Mouse (Mus musculus): Measurements from ENCODE around the gene Slc7a6. TPM values are rescaled to one million over a fixed set of nuclear protein-coding genes. Genes with fewer than 3 reads are reported as not detected.
A peak's percentile ranks its signal among the peaks of the same experiment; 100 is the strongest.

Gene Slc7a6
- polyA plus RNA-seq, 1 experiment from 2014 or later: 3.2 TPM

DNA sequence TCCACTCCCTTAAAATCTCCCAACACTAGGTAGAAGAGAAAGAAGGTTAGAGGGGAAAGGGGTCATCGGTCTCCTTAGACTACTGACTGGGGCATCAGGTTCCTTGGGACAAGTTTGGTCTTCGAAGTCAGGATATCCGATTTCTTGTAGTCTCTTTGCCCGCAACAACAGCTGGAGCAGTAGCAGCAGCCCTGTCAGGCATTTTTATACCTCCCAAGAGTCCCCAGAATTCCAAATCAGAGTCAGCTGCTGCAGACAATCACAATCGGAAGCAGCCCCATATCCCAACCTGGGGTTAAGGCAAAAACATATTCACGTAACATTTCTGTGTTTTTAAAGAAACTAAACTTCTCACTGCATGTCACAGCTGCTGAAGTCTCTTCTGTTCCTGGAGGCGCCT is 62.9 kb downstream of the Slc7a6 start:
- Histone ChIP-seq H3K4me2 (ENCODE audit: low read depth, low read length) (no peak overlapping the region), H3K9ac (replicated peaks) (no peak overlapping the region), H3K4me1 (ENCODE audit: insufficient read depth) (no peaks in the 10 kb centered on the region), H3K27ac (ENCODE audit: low read depth) (no peak overlapping the region), H3K4me3 (ENCODE audit: low read depth, low read length) (no peak overlapping the region), H3K36me3 (replicated peaks; ENCODE audit: insufficient read depth, low read length) (peaks cover 19% of the 10 kb centered on the region), H3K27me3 (ENCODE audit: insufficient read depth, low read length) (no peaks in the 10 kb centered on the region), H3K9me3 (ENCODE audit: low read length) (no peaks in the 10 kb centered on the region)
- 89% methylated on average over 7 of the region's 7 CpGs for WGBS (ENCODE audit: insufficient replicate concordance)
- ATAC-seq (no peak), DNase-seq (no peak)
- TF ChIP-seq CTCF (IDR thresholded peaks at IDR 0.05; ENCODE audit: low read depth): no peak
- no peak for TF ChIP-seq EP300 (IDR thresholded peaks at IDR 0.05; ENCODE audit: low read depth)

DNA sequence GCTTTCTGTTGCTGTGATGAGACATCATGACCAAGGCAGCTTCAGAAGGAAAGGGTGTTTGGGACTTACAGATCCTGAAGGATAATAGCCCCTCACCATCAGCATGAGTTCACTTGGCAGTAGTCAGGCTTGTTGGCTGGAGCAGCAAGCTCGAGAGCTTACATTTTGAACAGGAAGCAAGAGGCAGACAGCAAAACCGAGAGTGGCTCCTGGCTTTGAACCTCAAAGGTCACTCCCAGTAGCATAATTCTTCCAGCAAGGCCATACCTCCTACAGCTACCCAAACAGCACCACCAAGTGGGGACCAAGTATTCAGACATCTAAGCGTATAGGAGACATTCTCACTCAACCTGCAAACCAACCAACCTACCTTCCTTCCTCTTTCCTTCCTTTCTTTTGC is 64.1 kb downstream of the Slc7a6 start:
- Histone ChIP-seq H3K4me2 (ENCODE audit: low read depth, low read length) (no peak overlapping the region), H3K9ac (replicated peaks) (no peak overlapping the region), H3K4me1 (ENCODE audit: insufficient read depth) (no peaks in the 10 kb centered on the region), H3K4me3 (ENCODE audit: low read depth, low read length) (no peak overlapping the region), H3K27me3 (ENCODE audit: insufficient read depth, low read length) (no peaks in the 10 kb centered on the region), H3K9me3 (ENCODE audit: low read length) (no peaks in the 10 kb centered on the region), H3K36me3 (replicated peaks; ENCODE audit: insufficient read depth, low read length) (peaks cover 23% of the 10 kb centered on the region), H3K27ac (ENCODE audit: low read depth) (no peak overlapping the region)
- TF ChIP-seq EP300 (IDR thresholded peaks at IDR 0.05; ENCODE audit: low read depth) (no peak), CTCF (IDR thresholded peaks at IDR 0.05; ENCODE audit: low read depth) (0 out of 2 replicates have a peak, but pooled peaks have one; percentile 16)
- ATAC-seq: no peak
- DNase-seq: no peak
- 56% methylated on average over 3 of the region's 3 CpGs for WGBS (ENCODE audit: insufficient replicate concordance)

DNA sequence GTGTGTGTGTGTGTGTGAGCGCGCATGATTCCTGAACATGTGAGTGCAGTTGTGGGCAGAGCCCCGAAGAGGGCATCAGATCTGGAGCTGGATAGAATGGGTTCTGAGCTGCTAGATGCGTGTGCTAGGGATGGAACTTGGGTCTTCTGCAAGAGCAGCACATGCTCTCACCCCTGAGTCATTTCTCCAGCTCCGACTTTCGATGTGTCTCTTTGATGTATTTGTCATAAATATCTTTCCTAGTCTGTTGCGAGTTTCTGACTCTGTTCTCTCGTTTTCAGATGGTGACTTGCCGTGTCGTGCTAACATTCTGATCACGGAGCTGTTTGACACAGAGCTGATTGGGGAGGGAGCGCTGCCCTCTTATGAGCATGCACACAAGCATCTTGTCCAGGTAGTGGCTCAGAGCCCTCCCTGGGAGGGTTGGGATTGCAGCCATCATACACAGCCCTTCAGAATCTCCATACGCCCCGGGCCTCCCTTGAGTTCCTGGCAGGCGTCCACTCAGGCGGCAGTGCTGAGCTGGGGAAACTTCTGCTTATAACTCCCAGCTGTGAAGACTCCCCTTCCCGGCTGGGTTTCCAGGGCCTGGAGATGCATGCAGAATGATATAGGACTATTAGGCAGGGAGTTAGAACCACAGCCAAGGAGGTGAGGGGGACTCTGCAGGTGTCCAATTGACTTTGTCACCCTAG is 66.1 kb downstream of the Slc7a6 start:
- Histone ChIP-seq H3K4me1 (ENCODE audit: insufficient read depth) (no peaks in the 10 kb centered on the region), H3K36me3 (replicated peaks; ENCODE audit: insufficient read depth, low read length) (peaks cover 14% of the 10 kb centered on the region), H3K4me2 (ENCODE audit: low read depth, low read length) (no peak overlapping the region), H3K4me3 (ENCODE audit: low read depth, low read length) (no peak overlapping the region), H3K27ac (ENCODE audit: low read depth) (no peak overlapping the region), H3K9me3 (ENCODE audit: low read length) (no peaks in the 10 kb centered on the region), H3K27me3 (ENCODE audit: insufficient read depth, low read length) (no peaks in the 10 kb centered on the region), H3K9ac (replicated peaks) (no peak overlapping the region)
- no peak for ATAC-seq
- WGBS (ENCODE audit: insufficient replicate concordance): 89% methylated on average over 17 of the region's 17 CpGs
- DNase-seq: no peak
- no peak for TF ChIP-seq CTCF (IDR thresholded peaks at IDR 0.05; ENCODE audit: low read depth)

DNA sequence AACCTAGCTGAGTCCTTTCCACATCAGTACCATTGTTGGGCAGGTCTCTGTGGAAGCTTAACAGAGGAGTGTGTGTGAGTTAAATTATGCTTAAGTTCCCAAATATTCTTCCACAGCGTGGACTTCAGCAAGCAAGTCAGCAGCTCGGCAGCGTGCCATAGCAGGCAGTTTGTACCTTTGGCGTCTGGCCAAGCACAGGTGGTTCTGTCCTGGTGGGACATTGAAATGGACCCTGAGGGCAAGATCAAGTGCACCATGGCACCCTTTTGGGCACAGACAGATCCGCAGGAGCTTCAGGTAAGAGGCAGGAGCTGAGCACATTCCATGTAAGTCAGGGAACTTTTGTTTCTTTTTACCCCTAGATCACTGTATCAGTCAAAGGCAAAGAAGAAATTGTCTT is 68.4 kb downstream of the Slc7a6 start:
- Histone ChIP-seq H3K27ac (ENCODE audit: low read depth) (no peak overlapping the region), H3K9me3 (ENCODE audit: low read length) (no peaks in the 10 kb centered on the region), H3K4me2 (ENCODE audit: low read depth, low read length) (no peak overlapping the region), H3K27me3 (ENCODE audit: insufficient read depth, low read length) (no peaks in the 10 kb centered on the region), H3K9ac (replicated peaks) (no peak overlapping the region), H3K36me3 (replicated peaks; ENCODE audit: insufficient read depth, low read length) (peaks cover 26% of the 10 kb centered on the region), H3K4me1 (ENCODE audit: insufficient read depth) (no peaks in the 10 kb centered on the region), H3K4me3 (ENCODE audit: low read depth, low read length) (no peak overlapping the region)
- WGBS (ENCODE audit: insufficient replicate concordance): 86% methylated on average over 5 of the region's 5 CpGs
- DNase-seq (no peak), ATAC-seq (no peak)
- TF ChIP-seq CTCF (IDR thresholded peaks at IDR 0.05; ENCODE audit: low read depth) (no peak), EP300 (IDR thresholded peaks at IDR 0.05; ENCODE audit: low read depth) (no peak)

Other genes starting within 250 kb of the Slc7a6 start
- gene Ctrl, start 235.0 kb upstream of the Slc7a6 start, polyA plus RNA-seq (2015; fragmentation: Nextera tagmentation; extraction: Ambion mirVana): 0.16 and 0.31 TPM in 2 replicates
- gene Psmb10, start 230.4 kb upstream of the Slc7a6 start, polyA plus RNA-seq (2015; fragmentation: Nextera tagmentation; extraction: Ambion mirVana): 57.1 and 62.0 TPM in 2 replicates
- gene Lcat, start 225.5 kb upstream of the Slc7a6 start, polyA plus RNA-seq (2015; fragmentation: Nextera tagmentation; extraction: Ambion mirVana): 322 and 346 TPM in 2 replicates
- gene Slc12a4, start 202.8 kb upstream of the Slc7a6 start, polyA plus RNA-seq (2015; fragmentation: Nextera tagmentation; extraction: Ambion mirVana): 5.1 and 5.2 TPM in 2 replicates
- not detected in 2 replicates for gene Dpep3, start 189.4 kb upstream of the Slc7a6 start, polyA plus RNA-seq (2015; fragmentation: Nextera tagmentation; extraction: Ambion mirVana)
- 8.2 and 9.5 TPM in 2 replicates for gene Dus2, start 177.5 kb upstream of the Slc7a6 start, polyA plus RNA-seq (2015; fragmentation: Nextera tagmentation; extraction: Ambion mirVana)
- gene Dpep2nb, start 162.9 kb upstream of the Slc7a6 start, polyA plus RNA-seq (2015; fragmentation: Nextera tagmentation; extraction: Ambion mirVana): not detected in 2 replicates
- 13.0 and 14.7 TPM in 2 replicates for gene Ddx28, start 157.0 kb upstream of the Slc7a6 start, polyA plus RNA-seq (2015; fragmentation: Nextera tagmentation; extraction: Ambion mirVana)
- 2.3 TPM in 2 replicates for gene Nfatc3, start 110.0 kb upstream of the Slc7a6 start, polyA plus RNA-seq (2015; fragmentation: Nextera tagmentation; extraction: Ambion mirVana)
- 24.0 and 26.7 TPM in 2 replicates for gene Esrp2, start 31.9 kb upstream of the Slc7a6 start, polyA plus RNA-seq (2015; fragmentation: Nextera tagmentation; extraction: Ambion mirVana)
- 7.2 and 7.7 TPM in 2 replicates for gene Pla2g15, start 18.5 kb upstream of the Slc7a6 start, polyA plus RNA-seq (2015; fragmentation: Nextera tagmentation; extraction: Ambion mirVana)
- 12.1 and 12.5 TPM in 2 replicates for gene Slc7a6os, start 42.1 kb downstream of the Slc7a6 start, polyA plus RNA-seq (2015; fragmentation: Nextera tagmentation; extraction: Ambion mirVana)
- 10.4 and 11.0 TPM in 2 replicates for gene Prmt7, start 42.1 kb downstream of the Slc7a6 start, polyA plus RNA-seq (2015; fragmentation: Nextera tagmentation; extraction: Ambion mirVana)
- 1.2 and 1.3 TPM in 2 replicates for gene Smpd3, start 169.1 kb downstream of the Slc7a6 start, polyA plus RNA-seq (2015; fragmentation: Nextera tagmentation; extraction: Ambion mirVana)
- 2.8 and 2.9 TPM in 2 replicates for gene Zfp90, start 246.5 kb downstream of the Slc7a6 start, polyA plus RNA-seq (2015; fragmentation: Nextera tagmentation; extraction: Ambion mirVana)

Measured in liver, postnatal 0 days (tissue).